Mouse (Mus musculus) CH12.LX (cell line): Measurements from ENCODE around the gene Zfp697.
"Not testable (repeated sequence)": the region's sequence is repeated elsewhere in the genome, so short reads cannot be mapped to it uniquely, and the experiment has no call there.

Experiments
- CTCF ChIP-seq, 2 experiments: IDR thresholded peaks in 1 of 2; conservative IDR thresholded peaks in 1 of 2; 2 replicates each; pipeline ENCODE4 v1.5.1; 2011 to 2012; ENCODE audit warnings: low read depth in 2 of 2, low read length in 2 of 2, improper control_type of control experiment in 1 of 2, inconsistent platforms in 1 of 2, mild to moderate bottlenecking in 1 of 2, moderate library complexity in 1 of 2
- EP300 ChIP-seq: IDR thresholded peaks from 2 replicates; pipeline ENCODE4 v1.6.1; 2011; ENCODE audit warnings: low read length, improper control_type of control experiment
- JUN ChIP-seq: IDR thresholded peaks from 2 replicates; pipeline ENCODE4 v1.6.1; 2011; ENCODE audit warnings: low read depth, mild to moderate bottlenecking, low read length, improper control_type of control experiment, moderate library complexity; ENCODE audit not compliant: insufficient read depth
- KAT2A ChIP-seq: IDR thresholded peaks from 2 replicates; pipeline ENCODE4 v1.6.1; 2012; ENCODE audit warnings: low read length, improper control_type of control experiment, inconsistent platforms; ENCODE audit not compliant: insufficient replicate concordance
- MAFK ChIP-seq: IDR thresholded peaks from 2 replicates; pipeline ENCODE4 v1.6.1; 2011; ENCODE audit warnings: low read length, improper control_type of control experiment; ENCODE audit not compliant: insufficient replicate concordance
- NRF1 ChIP-seq: IDR thresholded peaks from 2 replicates; pipeline ENCODE4 v1.6.1; 2014; ENCODE audit warnings: low read depth, mild to moderate bottlenecking, inconsistent platforms, low read length, improper control_type of control experiment, moderate library complexity
- POLR2A ChIP-seq: IDR thresholded peaks from 2 replicates; pipeline ENCODE4 v1.6.1; 2011; ENCODE audit warnings: low read depth, mild to moderate bottlenecking, improper control_type of control experiment, low read length
- SIN3A ChIP-seq: IDR thresholded peaks from 2 replicates; pipeline ENCODE4 v1.6.1; 2012; ENCODE audit warnings: low read length, improper control_type of control experiment, inconsistent platforms
- TCF12 ChIP-seq: IDR thresholded peaks from 2 replicates; pipeline ENCODE4 v1.6.1; 2014; ENCODE audit warnings: low read depth, mild to moderate bottlenecking, inconsistent platforms, low read length, improper control_type of control experiment
- USF1 ChIP-seq: IDR thresholded peaks from 2 replicates; pipeline ENCODE4 v1.6.1; 2014; ENCODE audit warnings: low read depth, mild to moderate bottlenecking, inconsistent platforms, low read length, improper control_type of control experiment
- USF2 ChIP-seq: conservative IDR thresholded peaks from 2 replicates; pipeline ENCODE4 v1.6.1; 2011; ENCODE audit warnings: low read depth, low read length, improper control_type of control experiment
- ZC3H11A ChIP-seq: IDR thresholded peaks from 2 replicates; pipeline ENCODE4 v1.6.1; 2012; ENCODE audit warnings: low read depth, mild to moderate bottlenecking, inconsistent platforms, low read length, improper control_type of control experiment
- ZMIZ1 ChIP-seq: IDR thresholded peaks from 2 replicates; pipeline ENCODE4 v1.6.1; 2012; ENCODE audit warnings: low read depth, mild to moderate bottlenecking, inconsistent platforms, low read length, improper control_type of control experiment
- ZNF384 ChIP-seq: IDR thresholded peaks from 2 replicates; pipeline ENCODE4 v1.6.1; 2012; ENCODE audit warnings: low read depth, low read length, improper control_type of control experiment, inconsistent platforms

GRCm38 (mm10) chr3:98404268-98404895 lies 22.1 kb downstream of the Zfp697 start:
- TF ChIP-seq POLR2A; CTCF (conservative IDR thresholded peaks at IDR 0.05 in 1 of 2, IDR thresholded peaks at IDR 0.05 in 1 of 2; ENCODE audit: low read depth in 2 of 2, low read length in 2 of 2); ZMIZ1; ZC3H11A; JUN; SIN3A; MAFK; USF1; USF2; KAT2A; NRF1; EP300; TCF12; ZNF384: not testable (repeated sequence)
